Mouse (Mus musculus): Measurements from ENCODE around the gene Caps2. TPM values are rescaled to one million over a fixed set of nuclear protein-coding genes. Genes with fewer than 3 reads are reported as not detected.
"Not testable (repeated sequence)": the region's sequence is repeated elsewhere in the genome, so short reads cannot be mapped to it uniquely, and the experiment has no call there.

The Caps2 gene
- 0.09 and 0.11 TPM in 2 replicates for polyA plus RNA-seq (2015; fragmentation: Nextera tagmentation; extraction: Ambion mirVana)

DNA sequence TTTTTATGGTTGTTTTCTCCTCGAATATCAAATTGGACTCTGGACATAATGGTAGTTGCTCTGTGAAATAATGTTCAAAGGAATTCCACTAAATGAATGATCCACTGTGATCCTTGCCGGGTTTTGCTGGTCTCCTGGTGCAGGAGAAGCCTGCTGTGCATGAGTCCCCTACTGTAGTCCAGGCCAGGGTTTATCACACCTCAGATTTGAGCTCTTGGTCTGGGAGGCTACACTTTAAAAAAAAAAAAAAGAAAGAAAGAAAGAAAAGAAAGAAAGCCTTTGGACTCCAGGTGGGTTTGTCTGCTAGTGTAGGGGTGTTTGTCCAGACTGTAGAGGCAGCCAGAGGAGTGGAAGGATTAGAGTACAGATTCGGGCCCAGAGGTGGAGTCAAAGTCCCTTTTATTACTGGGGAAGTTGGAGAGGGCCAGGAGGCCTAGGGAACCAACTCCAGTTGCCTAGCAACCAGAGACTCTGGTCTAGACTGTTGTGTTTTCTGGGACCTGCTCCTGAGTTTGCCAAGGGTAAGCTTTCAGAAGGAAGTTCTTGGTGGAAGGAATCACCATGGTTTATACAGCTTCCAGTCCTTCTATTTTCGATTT is at the start of gene Caps2:
Gene Caps2, plus strand, starts transcription at position 454 of the 599 bp plus-strand sequence.
- Histone ChIP-seq H3K36me3 (ENCODE audit: control insufficient read depth, insufficient read depth, low read length) (no peaks in the 10 kb centered on the region), H3K4me1 (ENCODE audit: control insufficient read depth, insufficient read depth, low read length) (no peaks in the 10 kb centered on the region), H3K4me3 (ENCODE audit: low read length) (no peak within 1 kb of the TSS), H3K9ac (ENCODE audit: low read depth, low read length) (no peak within 1 kb of the TSS), H3K4me2 (ENCODE audit: low read depth, low read length) (0 out of 2 replicates have a peak within 1 kb of the TSS, but pooled peaks have one; percentile 3), H3K9me3 (ENCODE audit: control insufficient read depth, low read length) (no peaks in the 10 kb centered on the region), H3K27ac (ENCODE audit: low read length) (no peak within 1 kb of the TSS), H3K27me3 (replicated peaks; ENCODE audit: control insufficient read depth, insufficient read depth, low read length) (no peaks in the 10 kb centered on the region)
- ATAC-seq, result peak; percentile 97
- 29% methylated on average over 4 of the region's 4 CpGs for WGBS

GRCm38 (mm10) chr10:112125090-112125489 is 38.3 kb upstream of the Caps2 start:
- not testable (repeated sequence) for H3K27ac ChIP-seq (ENCODE audit: low read length); H3K27me3 ChIP-seq (replicated peaks; ENCODE audit: control insufficient read depth, insufficient read depth, low read length); ATAC-seq; H3K4me1 ChIP-seq (ENCODE audit: control insufficient read depth, insufficient read depth, low read length); H3K9me3 ChIP-seq (ENCODE audit: control insufficient read depth, low read length); H3K4me3 ChIP-seq (ENCODE audit: low read length); H3K4me2 ChIP-seq (ENCODE audit: low read depth, low read length); H3K9ac ChIP-seq (ENCODE audit: low read depth, low read length); H3K36me3 ChIP-seq (ENCODE audit: control insufficient read depth, insufficient read depth, low read length)
- 55% methylated on average over 2 of the region's 2 CpGs for WGBS

- H3K36me3 ChIP-seq (ENCODE audit: control insufficient read depth, insufficient read depth, low read length); H3K4me2 ChIP-seq (ENCODE audit: low read depth, low read length); H3K9ac ChIP-seq (ENCODE audit: low read depth, low read length); H3K9me3 ChIP-seq (ENCODE audit: control insufficient read depth, low read length); H3K4me3 ChIP-seq (ENCODE audit: low read length); H3K27ac ChIP-seq (ENCODE audit: low read length); H3K4me1 ChIP-seq (ENCODE audit: control insufficient read depth, insufficient read depth, low read length); ATAC-seq; H3K27me3 ChIP-seq (replicated peaks; ENCODE audit: control insufficient read depth, insufficient read depth, low read length): not testable (repeated sequence)
- WGBS, result 76% methylated on average over 6 of the region's 6 CpGs
These were observed 35.7 kb upstream of the Caps2 start for GRCm38 (mm10) chr10:112127682-112128230.

DNA sequence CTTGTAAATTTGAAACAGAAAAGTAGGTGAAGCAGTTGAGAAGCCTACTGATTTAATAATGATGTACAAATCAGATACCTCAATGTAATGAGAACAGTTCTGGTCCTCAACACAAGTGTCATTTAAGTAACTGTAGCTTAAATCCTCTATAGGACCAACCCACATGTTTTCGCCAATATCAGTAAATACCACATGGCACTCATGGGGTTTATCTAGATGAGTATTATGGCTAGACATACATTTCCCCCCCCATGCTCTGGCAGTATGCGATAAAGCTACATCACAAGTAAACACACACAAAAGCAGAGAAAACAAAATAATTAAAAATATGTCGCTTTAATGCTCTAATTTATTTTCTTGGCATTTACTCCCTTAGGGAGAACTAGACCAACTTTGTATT is 31.2 kb upstream of the Caps2 start:
- no peak overlapping the region for H3K4me3 ChIP-seq (ENCODE audit: low read length)
- 87% methylated on average over 3 of the region's 3 CpGs for WGBS

DNA sequence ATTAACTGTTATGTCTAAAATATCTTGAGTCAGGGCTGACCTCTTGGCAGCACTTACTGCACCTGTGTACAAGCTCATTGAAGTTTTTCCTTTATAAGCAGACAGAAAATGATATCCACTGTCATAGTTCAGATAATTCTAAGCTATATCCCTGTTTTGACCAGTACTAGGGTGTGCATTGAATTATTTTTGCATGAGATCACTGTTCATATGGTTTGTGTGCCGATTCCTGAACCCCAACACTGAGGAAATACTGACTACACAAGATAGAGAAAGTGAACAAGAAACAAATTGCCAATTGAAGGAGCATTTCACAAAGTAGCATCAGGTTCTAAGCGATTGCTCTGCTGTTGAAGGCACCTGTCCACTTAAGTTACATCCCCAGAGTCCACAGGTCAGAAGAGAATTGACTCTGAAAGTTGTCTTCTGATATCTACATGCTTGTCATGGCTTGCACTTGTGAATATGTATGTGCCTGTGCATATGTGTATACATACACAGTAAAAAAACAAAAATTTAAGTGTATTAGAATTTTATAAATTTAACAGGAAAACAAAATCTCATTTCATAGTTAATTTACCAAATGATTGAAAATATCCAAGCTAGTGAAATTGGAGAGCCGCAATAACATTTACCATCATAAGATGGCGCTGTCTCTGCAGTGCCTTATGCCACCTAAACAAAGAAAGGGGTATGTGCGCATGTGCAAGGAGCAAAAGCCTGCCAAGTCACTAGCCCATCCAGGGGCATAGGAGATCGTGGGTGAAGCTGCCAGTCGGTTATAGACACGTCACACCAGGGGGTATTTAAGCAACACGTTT is 25.2 kb upstream of the Caps2 start:
- 0 out of 2 replicates have a peak overlapping the region, but pooled peaks have one; percentile 24 for H3K9ac ChIP-seq (ENCODE audit: low read depth, low read length)
- 22% methylated on average over 9 of the region's 9 CpGs for whole genome bisulfite sequencing
- no peaks in the 10 kb centered on the region for H3K36me3 ChIP-seq (ENCODE audit: control insufficient read depth, insufficient read depth, low read length)
- peak overlapping the region; percentile 26 for H3K4me3 ChIP-seq (ENCODE audit: low read length)
- H3K9me3 ChIP-seq (ENCODE audit: control insufficient read depth, low read length), result no peaks in the 10 kb centered on the region
- 0 out of 2 replicates have a peak, but pooled peaks have one; percentile 56 for ATAC-seq
- no peaks in the 10 kb centered on the region for H3K4me1 ChIP-seq (ENCODE audit: control insufficient read depth, insufficient read depth, low read length)
- no peaks in the 10 kb centered on the region for H3K27me3 ChIP-seq (replicated peaks; ENCODE audit: control insufficient read depth, insufficient read depth, low read length)
- no peak overlapping the region for H3K27ac ChIP-seq (ENCODE audit: low read length)
- H3K4me2 ChIP-seq (ENCODE audit: low read depth, low read length), result peak overlapping the region; percentile 38

More for the DNA sequence above, 31.2 kb upstream of the Caps2 start:
- H3K27ac ChIP-seq (ENCODE audit: low read length), result no peak overlapping the region
- ATAC-seq, result no peak
- no peaks in the 10 kb centered on the region for H3K4me1 ChIP-seq (ENCODE audit: control insufficient read depth, insufficient read depth, low read length)
- no peaks in the 10 kb centered on the region for H3K36me3 ChIP-seq (ENCODE audit: control insufficient read depth, insufficient read depth, low read length)
- H3K4me2 ChIP-seq (ENCODE audit: low read depth, low read length), result no peak overlapping the region
- H3K9ac ChIP-seq (ENCODE audit: low read depth, low read length), result no peak overlapping the region
- no peaks in the 10 kb centered on the region for H3K9me3 ChIP-seq (ENCODE audit: control insufficient read depth, low read length)
- H3K27me3 ChIP-seq (replicated peaks; ENCODE audit: control insufficient read depth, insufficient read depth, low read length), result no peaks in the 10 kb centered on the region

- Histone ChIP-seq H3K36me3 (ENCODE audit: control insufficient read depth, insufficient read depth, low read length) (no peaks in the 10 kb centered on the region), H3K4me3 (ENCODE audit: low read length) (peak overlapping the region; percentile 26), H3K9me3 (ENCODE audit: control insufficient read depth, low read length) (no peaks in the 10 kb centered on the region), H3K4me1 (ENCODE audit: control insufficient read depth, insufficient read depth, low read length) (no peaks in the 10 kb centered on the region), H3K27ac (ENCODE audit: low read length) (no peak overlapping the region), H3K4me2 (ENCODE audit: low read depth, low read length) (peak overlapping the region; percentile 38), H3K27me3 (replicated peaks; ENCODE audit: control insufficient read depth, insufficient read depth, low read length) (no peaks in the 10 kb centered on the region), H3K9ac (ENCODE audit: low read depth, low read length) (0 out of 2 replicates have a peak overlapping the region, but pooled peaks have one; percentile 24)
- ATAC-seq, result no peak
- 36% methylated on average over 6 of the region's 6 CpGs for WGBS
These were observed 24.5 kb upstream of the Caps2 start for GRCm38 (mm10) chr10:112138871-112139430.

- Histone ChIP-seq H3K27ac (ENCODE audit: low read length) (no peak overlapping the region), H3K4me2 (ENCODE audit: low read depth, low read length) (no peak overlapping the region), H3K4me3 (ENCODE audit: low read length) (no peak overlapping the region), H3K27me3 (replicated peaks; ENCODE audit: control insufficient read depth, insufficient read depth, low read length) (no peaks in the 10 kb centered on the region), H3K9me3 (ENCODE audit: control insufficient read depth, low read length) (no peaks in the 10 kb centered on the region), H3K36me3 (ENCODE audit: control insufficient read depth, insufficient read depth, low read length) (no peaks in the 10 kb centered on the region), H3K9ac (ENCODE audit: low read depth, low read length) (no peak overlapping the region), H3K4me1 (ENCODE audit: control insufficient read depth, insufficient read depth, low read length) (no peaks in the 10 kb centered on the region)
- no peak for ATAC-seq
- WGBS, result 46% methylated on average over 2 of the region's 2 CpGs
These were observed 23.6 kb upstream of the Caps2 start for GRCm38 (mm10) chr10:112139834-112140233.

DNA sequence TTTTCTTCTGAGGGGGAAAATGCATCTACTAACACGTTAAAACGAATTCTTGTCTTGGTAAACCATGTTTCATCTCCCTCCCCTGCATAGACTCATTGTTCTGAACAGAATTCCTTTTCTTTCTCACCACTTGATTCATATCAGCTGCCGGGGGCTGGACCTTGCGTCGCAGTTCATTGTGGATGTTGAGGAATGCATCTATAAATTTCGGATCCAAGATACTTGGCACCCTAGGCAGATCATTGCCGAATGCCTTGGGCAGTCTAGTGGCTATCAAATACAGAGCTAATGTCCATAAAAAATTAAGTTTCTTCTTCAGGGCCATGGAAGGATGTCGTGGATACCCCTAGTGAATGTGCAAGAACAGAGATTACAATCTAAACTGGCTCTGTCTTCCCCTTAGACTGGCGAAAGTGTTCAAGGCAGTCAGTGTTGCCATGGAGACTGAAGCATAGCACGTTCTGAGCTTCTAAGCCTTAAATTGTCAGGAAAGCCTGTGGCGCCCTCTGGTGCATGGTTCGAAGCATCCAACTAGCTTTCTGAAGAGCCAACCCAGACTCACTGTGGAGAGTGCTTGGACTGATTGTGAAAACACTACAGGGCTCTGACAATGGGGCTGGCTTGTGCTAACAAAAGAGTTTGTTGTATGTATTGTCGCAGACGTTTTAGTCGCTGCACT is 3.4 kb upstream of the Caps2 start, which contains the start of gene Glipr1l3:
Gene Glipr1l3, minus strand, starts transcription at position 446 of the 679 bp plus-strand sequence.
- H3K9ac ChIP-seq (ENCODE audit: low read depth, low read length); H3K4me1 ChIP-seq (ENCODE audit: control insufficient read depth, insufficient read depth, low read length); H3K9me3 ChIP-seq (ENCODE audit: control insufficient read depth, low read length); H3K4me3 ChIP-seq (ENCODE audit: low read length); H3K36me3 ChIP-seq (ENCODE audit: control insufficient read depth, insufficient read depth, low read length); H3K4me2 ChIP-seq (ENCODE audit: low read depth, low read length); H3K27ac ChIP-seq (ENCODE audit: low read length); H3K27me3 ChIP-seq (replicated peaks; ENCODE audit: control insufficient read depth, insufficient read depth, low read length): not testable (repeated sequence)
- peak; percentile 77 for ATAC-seq
- 22% methylated on average over 15 of the region's 15 CpGs for WGBS

GRCm38 (mm10) chr10:112177027-112177426 is 13.6 kb downstream of the Caps2 start:
- not testable (repeated sequence) for H3K4me2 ChIP-seq (ENCODE audit: low read depth, low read length); H3K4me1 ChIP-seq (ENCODE audit: control insufficient read depth, insufficient read depth, low read length); H3K36me3 ChIP-seq (ENCODE audit: control insufficient read depth, insufficient read depth, low read length); H3K4me3 ChIP-seq (ENCODE audit: low read length); ATAC-seq; H3K27ac ChIP-seq (ENCODE audit: low read length); H3K27me3 ChIP-seq (replicated peaks; ENCODE audit: control insufficient read depth, insufficient read depth, low read length); H3K9ac ChIP-seq (ENCODE audit: low read depth, low read length); H3K9me3 ChIP-seq (ENCODE audit: control insufficient read depth, low read length)
- WGBS, result 19% methylated on average over 13 of the region's 13 CpGs

Measured in intestine, embryonic 16.5 days (tissue).